Comparison of ENCODE assay signal across 9 mouse cellular contexts in the genomic region with DNA sequence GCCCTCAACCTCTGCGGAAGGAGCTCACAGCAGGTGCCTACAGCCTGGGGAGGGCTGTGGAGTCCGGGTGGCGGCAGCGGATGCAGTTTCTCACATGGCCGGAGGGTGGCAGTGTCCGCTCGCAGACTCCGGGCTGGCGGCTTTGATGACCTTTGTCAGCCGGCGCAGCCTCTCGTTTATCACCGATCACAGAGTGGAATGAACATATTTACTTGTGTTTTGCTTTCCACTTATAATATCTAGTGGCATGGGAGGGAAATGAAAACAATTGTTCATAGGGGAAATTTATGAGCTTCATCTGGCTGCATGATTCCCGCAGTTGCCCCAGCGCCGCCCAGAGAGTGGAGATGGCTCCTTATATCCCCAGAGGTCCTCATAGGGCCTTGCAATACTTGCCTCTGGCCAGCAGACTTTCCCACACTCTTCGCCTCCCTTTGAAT.
A peak's percentile ranks its signal among the peaks of the same experiment; 100 is the strongest.
DNase-seq lines count a peak whose midpoint lies in the region; ATAC-seq and TF ChIP-seq lines count a peak whose summit lies in the region.
"Had no signal": no experiment of that assay in that cellular context is flagged by ENCODE, and none has a peak within 500 bp of the region (broad histone marks: within the 10 kb centered on the region; RNA-seq: fewer than 3 reads in every experiment).

No protein-coding gene starts in this region.

- no peaks in the 10 kb centered on the region for H3K4me1 ChIP-seq in ES-Bruce4 (ENCODE audit: control insufficient read depth, insufficient read depth, low read length)
- peaks cover 8% of the 10 kb centered on the region for H3K4me1 ChIP-seq in forebrain, embryonic 10.5 days
- peaks cover 7% of the 10 kb centered on the region for H3K4me1 ChIP-seq in heart, embryonic 15.5 days (replicated peaks)
- H3K4me1 ChIP-seq in liver, postnatal 0 days (ENCODE audit: insufficient read depth) = no peaks in the 10 kb centered on the region
- peaks cover 13% of the 10 kb centered on the region for H3K4me1 ChIP-seq in neural tube, embryonic 13.5 days (replicated peaks)

- H3K9me3 ChIP-seq in ES-Bruce4 (replicated peaks; ENCODE audit: control insufficient read depth, insufficient read depth, low read length, poor library complexity, severe bottlenecking) = no peaks in the 10 kb centered on the region
- no peaks in the 10 kb centered on the region for H3K9me3 ChIP-seq in forebrain, embryonic 10.5 days
- H3K9me3 ChIP-seq in heart, embryonic 15.5 days (replicated peaks) = no peaks in the 10 kb centered on the region
- H3K9me3 ChIP-seq in liver, postnatal 0 days (ENCODE audit: low read length) = peaks cover 4% of the 10 kb centered on the region; the same call in 1 of the 2 replicates
- H3K9me3 ChIP-seq in neural tube, embryonic 13.5 days = no peaks in the 10 kb centered on the region

- H3K4me2 ChIP-seq in heart, embryonic 15.5 days = peak overlapping the region; percentile 53
- H3K4me2 ChIP-seq in liver, postnatal 0 days (ENCODE audit: low read depth, low read length) = no peak overlapping the region
- H3K4me2 ChIP-seq in neural tube, embryonic 13.5 days = peak overlapping the region; percentile 45

- WGBS in forebrain, embryonic 10.5 days = 3% methylated on average over 17 of the region's 17 CpGs
- 3% methylated on average over 17 of the region's 17 CpGs for WGBS in heart, embryonic 15.5 days
- WGBS in liver, postnatal 0 days (ENCODE audit: insufficient replicate concordance) = 5% methylated on average over 17 of the region's 17 CpGs
- 4% methylated on average over 17 of the region's 17 CpGs for WGBS in neural tube, embryonic 13.5 days

- H3K9ac ChIP-seq in ES-Bruce4 (ENCODE audit: low read depth, poor library complexity, severe bottlenecking) = no peak overlapping the region
- no peak overlapping the region for H3K9ac ChIP-seq in heart, embryonic 15.5 days
- no peak overlapping the region for H3K9ac ChIP-seq in liver, postnatal 0 days (replicated peaks)
- 0 out of 2 replicates have a peak overlapping the region, but pooled peaks have one; percentile 22 for H3K9ac ChIP-seq in neural tube, embryonic 13.5 days

- no peak overlapping the region for H3K4me3 ChIP-seq in ES-Bruce4 (ENCODE audit: low read depth, low read length)
- peak overlapping the region; percentile 34 for H3K4me3 ChIP-seq in forebrain, embryonic 10.5 days
- peak overlapping the region; percentile 27; the same call in 1 of the 2 replicates for H3K4me3 ChIP-seq in heart, embryonic 15.5 days
- no peak overlapping the region for H3K4me3 ChIP-seq in liver, postnatal 0 days (ENCODE audit: low read depth, low read length)
- no peak overlapping the region for H3K4me3 ChIP-seq in neural tube, embryonic 13.5 days
- H3K4me3 ChIP-seq: erythroblast, embryonic 14.5 days had no signal

- H3K27ac ChIP-seq in ES-Bruce4 (ENCODE audit: insufficient read depth, low read length) = no peak overlapping the region
- H3K27ac ChIP-seq in forebrain, embryonic 10.5 days = no peak overlapping the region
- no peak overlapping the region for H3K27ac ChIP-seq in heart, embryonic 15.5 days
- no peak overlapping the region for H3K27ac ChIP-seq in liver, postnatal 0 days (ENCODE audit: low read depth)
- H3K27ac ChIP-seq in neural tube, embryonic 13.5 days (replicated peaks) = peak overlapping the region; percentile 52

- ATAC-seq in heart, embryonic 15.5 days (replicated peaks; ENCODE audit: insufficient number of reproducible peaks, insufficient read depth, low FRiP score, low read depth) = no peak
- no peak for ATAC-seq in liver, postnatal 0 days
- peak; percentile 69 for ATAC-seq in neural tube, embryonic 13.5 days (ENCODE audit: low read depth)

- no peak for TF ChIP-seq EP300 in ES-Bruce4 (IDR thresholded peaks at IDR 0.05; ENCODE audit: insufficient read depth, low read depth, low read length)
- no peak for TF ChIP-seq EP300 in liver, postnatal 0 days (IDR thresholded peaks at IDR 0.05; ENCODE audit: low read depth)

- no peaks in the 10 kb centered on the region for H3K36me3 ChIP-seq in ES-Bruce4 (ENCODE audit: control insufficient read depth, insufficient read depth, low read length, poor library complexity, severe bottlenecking)
- no peaks in the 10 kb centered on the region for H3K36me3 ChIP-seq in forebrain, embryonic 10.5 days (replicated peaks)
- no peaks in the 10 kb centered on the region for H3K36me3 ChIP-seq in heart, embryonic 15.5 days
- no peaks in the 10 kb centered on the region for H3K36me3 ChIP-seq in liver, postnatal 0 days (replicated peaks; ENCODE audit: insufficient read depth, low read length)
- no peaks in the 10 kb centered on the region for H3K36me3 ChIP-seq in neural tube, embryonic 13.5 days

- no peak for TF ChIP-seq POLR2A in ES-Bruce4 (IDR thresholded peaks at IDR 0.05; ENCODE audit: insufficient read depth, low read length)

- no peaks in the 10 kb centered on the region for H3K27me3 ChIP-seq in ES-Bruce4 (ENCODE audit: control insufficient read depth, insufficient read depth, low read length, poor library complexity, severe bottlenecking)
- peaks cover 18% of the 10 kb centered on the region for H3K27me3 ChIP-seq in forebrain, embryonic 10.5 days (ENCODE audit: poor library complexity, severe bottlenecking)
- 0 out of 2 replicates have a peak, but pooled peaks cover 7% of the 10 kb centered on the region for H3K27me3 ChIP-seq in heart, embryonic 15.5 days
- 0 out of 2 replicates have a peak, but pooled peaks cover 3% of the 10 kb centered on the region for H3K27me3 ChIP-seq in liver, postnatal 0 days (ENCODE audit: insufficient read depth, low read length)
- H3K27me3 ChIP-seq in neural tube, embryonic 13.5 days = peaks cover 6% of the 10 kb centered on the region; the same call in 1 of the 2 replicates

- DNase-seq in brain, embryonic 18.5 days (ENCODE audit: low read depth, low spot score) = peak; percentile 4
- DNase-seq in forebrain, embryonic 10.5 days (ENCODE audit: extremely low spot score, low spot score) = peak; percentile 76
- DNase-seq in kidney, postnatal 10 days = peak; percentile 84
- DNase-seq in liver, postnatal 0 days = peak; percentile 74
- peak; percentile 24 to 67 for DNase-seq in thymus, postnatal 10 days (ENCODE audit: low spot score in 2 of 2)

- peak; percentile 83 for TF ChIP-seq CTCF in ES-Bruce4 (IDR thresholded peaks at IDR 0.05; ENCODE audit: low read depth, low read length)
- peak; percentile 86 for TF ChIP-seq CTCF in liver, postnatal 0 days (IDR thresholded peaks at IDR 0.05; ENCODE audit: low read depth)

Comparison
In these comparisons a context has a peak if more than half of its experiments do, and no peak if none do; other contexts are left out.
1. H3K4me3 ChIP-seq: peak in forebrain, embryonic 10.5 days (single experiment) and heart, embryonic 15.5 days (single experiment); none in ES-Bruce4 (single experiment), liver, postnatal 0 days (single experiment) and neural tube, embryonic 13.5 days (single experiment).
2. DNase-seq: peak in every context shown above with its lines; median percentile 84 in kidney, postnatal 10 days; 76 in forebrain, embryonic 10.5 days; 74 in liver, postnatal 0 days; 46 in thymus, postnatal 10 days; 4 in brain, embryonic 18.5 days.